Mouse (Mus musculus): ENCODE measurements around the gene Cnst.
A peak's percentile ranks its signal among the peaks of the same experiment; 100 is the strongest.

The Cnst gene

GRCm38 (mm10) chr1:179545768-179546550, at the start of gene Cnst, which contains the start of gene Tfb2m:
Gene Cnst, plus strand, starts transcription at chr1:179546370.
Gene Tfb2m, minus strand, starts transcription at chr1:179546267.
- DNase-seq (ENCODE audit: low spot score), result peak; percentile 98

GRCm38 (mm10) chr1:179499257-179499656, 46.9 kb upstream of the Cnst start:
- no peak for DNase-seq (ENCODE audit: low spot score)

GRCm38 (mm10) chr1:179502565-179502964, 43.6 kb upstream of the Cnst start:
- no peak for DNase-seq (ENCODE audit: low spot score)

- DNase-seq (ENCODE audit: low spot score), result no peak
These were observed 39.4 kb upstream of the Cnst start for GRCm38 (mm10) chr1:179506530-179507315.

- DNase-seq (ENCODE audit: low spot score), result no peak
These were observed 35.4 kb upstream of the Cnst start for GRCm38 (mm10) chr1:179510546-179511340.

- no peak for DNase-seq (ENCODE audit: low spot score)
These were observed 34.3 kb upstream of the Cnst start for GRCm38 (mm10) chr1:179511895-179512294.

GRCm38 (mm10) chr1:179516941-179517712, 29.0 kb upstream of the Cnst start:
- peak; percentile 24 for DNase-seq (ENCODE audit: low spot score)

- peak; percentile 88 for DNase-seq (ENCODE audit: low spot score)
These were observed 28.3 kb upstream of the Cnst start, which contains the start of gene Smyd3 for GRCm38 (mm10) chr1:179517713-179518465. Gene Smyd3, minus strand, starts transcription at chr1:179518041.

- no peak for DNase-seq (ENCODE audit: low spot score)
These were observed 26.3 kb upstream of the Cnst start for GRCm38 (mm10) chr1:179519901-179520300.

GRCm38 (mm10) chr1:179539054-179539453, 7.1 kb upstream of the Cnst start:
- no peak for DNase-seq (ENCODE audit: low spot score)

GRCm38 (mm10) chr1:179539887-179540286, 6.3 kb upstream of the Cnst start:
- no peak for DNase-seq (ENCODE audit: low spot score)

- DNase-seq (ENCODE audit: low spot score), result no peak
These were observed 4.7 kb upstream of the Cnst start for GRCm38 (mm10) chr1:179541502-179541901.

- no peak for DNase-seq (ENCODE audit: low spot score)
These were observed 364 bp downstream of the Cnst start for GRCm38 (mm10) chr1:179546551-179546917.

GRCm38 (mm10) chr1:179547176-179547575, 1.0 kb downstream of the Cnst start:
- no peak for DNase-seq (ENCODE audit: low spot score)

GRCm38 (mm10) chr1:179548220-179548619, 2.0 kb downstream of the Cnst start:
- DNase-seq (ENCODE audit: low spot score), result no peak

GRCm38 (mm10) chr1:179548996-179549752, 3.0 kb downstream of the Cnst start:
- DNase-seq (ENCODE audit: low spot score), result no peak

GRCm38 (mm10) chr1:179551336-179551735, 5.2 kb downstream of the Cnst start:
- DNase-seq (ENCODE audit: low spot score), result no peak

- DNase-seq (ENCODE audit: low spot score), result no peak
These were observed 5.8 kb downstream of the Cnst start for GRCm38 (mm10) chr1:179551921-179552320.

GRCm38 (mm10) chr1:179552751-179553150, 6.6 kb downstream of the Cnst start:
- DNase-seq (ENCODE audit: low spot score), result peak; percentile 46
